Mouse (Mus musculus) liver, embryonic 18 days (tissue): ENCODE data around the gene Rhox4b. TPM values are rescaled to one million over a fixed set of nuclear protein-coding genes. Genes with fewer than 3 reads are reported as not detected.

Experiments
- polyA plus RNA-seq: library from polyadenylated mRNA; depleted of rRNA; stranded (reverse); fragments of >200 nt; gene quantifications from 2 replicates; pipeline ENCODE4 v1.2.3, GENCODE M21; 2012; rRNA removed

The Rhox4b gene
- polyA plus RNA-seq = not detected in 2 replicates

DNA sequence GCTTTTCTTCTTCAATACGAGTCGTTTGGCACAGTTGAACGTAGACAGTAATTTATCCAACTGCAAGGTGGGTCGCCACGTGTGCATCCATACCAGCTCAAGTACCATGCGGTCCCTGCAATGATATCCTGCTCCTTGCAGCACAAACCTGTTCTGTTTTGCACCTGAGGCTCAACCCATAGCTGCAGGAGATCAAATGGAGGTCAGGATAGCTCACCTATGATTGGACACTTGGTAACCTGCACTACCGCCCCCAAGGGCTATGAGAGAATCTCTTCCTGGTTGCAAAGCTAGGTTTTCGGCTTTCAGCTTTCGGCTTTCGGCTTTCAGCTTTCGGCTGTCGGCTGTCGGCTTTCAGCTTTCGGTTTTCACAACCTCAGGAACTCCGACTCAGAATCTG lies at the start of gene Rhox4b:
TSS of gene Rhox4b (plus strand) at position 301 of the 400 bp plus-strand sequence.

DNA sequence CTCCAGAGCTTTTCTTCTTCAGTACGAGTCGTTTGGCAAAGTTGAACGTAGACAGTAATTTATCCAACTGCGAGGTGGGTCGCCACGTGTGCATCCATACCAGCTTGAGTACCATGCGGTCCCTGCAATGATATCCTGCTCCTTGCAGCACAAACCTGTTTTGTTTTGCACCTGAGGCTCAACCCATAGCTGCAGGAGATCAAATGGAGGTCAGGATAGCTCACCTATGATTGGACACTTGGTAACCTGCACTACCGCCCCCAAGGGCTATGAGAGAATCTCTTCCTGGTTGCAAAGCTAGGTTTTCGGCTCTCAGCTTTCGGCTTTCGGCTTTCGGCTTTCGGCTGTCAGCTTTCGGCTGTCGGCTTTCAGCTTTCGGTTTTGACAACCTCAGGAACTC lies 41.7 kb upstream of the Rhox4b start, which contains the start of gene Rhox4a2:
TSS of gene Rhox4a2 (plus strand) at position 301 of the 400 bp plus-strand sequence.

DNA sequence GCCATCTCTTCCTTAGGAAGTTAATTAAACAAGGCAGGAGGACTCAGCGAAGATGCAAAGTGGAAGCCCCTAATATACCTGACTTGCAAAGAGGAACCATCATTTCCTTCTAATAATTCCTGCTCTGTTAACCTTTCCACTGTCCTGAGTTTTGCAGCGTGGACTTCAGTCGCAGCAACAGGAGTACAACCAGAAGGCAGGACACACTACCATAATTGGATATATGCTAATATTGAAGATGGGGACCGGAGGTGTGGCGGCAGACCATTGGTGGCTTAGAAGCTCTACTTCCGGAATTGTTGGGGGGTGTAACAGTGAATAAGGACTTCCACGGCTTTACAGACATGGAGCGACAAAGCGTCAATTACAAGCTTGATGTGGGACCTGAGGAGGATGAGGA lies 20.5 kb upstream of the Rhox4b start, which contains the start of gene Rhox2b:
TSS of gene Rhox2b (plus strand) at position 301 of the 400 bp plus-strand sequence.

DNA sequence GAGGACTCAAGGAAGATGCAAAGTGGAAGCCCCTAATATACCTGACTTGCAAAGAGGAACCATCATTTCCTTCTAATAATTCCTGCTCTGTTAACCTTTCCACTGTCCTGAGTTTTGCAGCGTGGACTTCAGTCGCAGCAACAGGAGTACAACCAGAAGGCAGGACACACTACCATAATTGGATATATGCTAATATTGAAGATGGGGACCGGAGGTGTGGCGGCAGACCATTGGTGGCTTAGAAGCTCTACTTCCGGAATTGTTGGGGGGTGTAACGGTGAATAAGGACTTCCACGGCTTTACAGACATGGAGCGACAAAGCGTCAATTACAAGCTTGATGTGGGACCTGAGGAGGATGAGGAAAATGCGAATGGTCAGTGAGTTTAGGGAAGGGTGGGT lies 21.1 kb downstream of the Rhox4b start, which contains the start of gene Rhox2c:
TSS of gene Rhox2c (plus strand) at position 301 of the 400 bp plus-strand sequence.

DNA sequence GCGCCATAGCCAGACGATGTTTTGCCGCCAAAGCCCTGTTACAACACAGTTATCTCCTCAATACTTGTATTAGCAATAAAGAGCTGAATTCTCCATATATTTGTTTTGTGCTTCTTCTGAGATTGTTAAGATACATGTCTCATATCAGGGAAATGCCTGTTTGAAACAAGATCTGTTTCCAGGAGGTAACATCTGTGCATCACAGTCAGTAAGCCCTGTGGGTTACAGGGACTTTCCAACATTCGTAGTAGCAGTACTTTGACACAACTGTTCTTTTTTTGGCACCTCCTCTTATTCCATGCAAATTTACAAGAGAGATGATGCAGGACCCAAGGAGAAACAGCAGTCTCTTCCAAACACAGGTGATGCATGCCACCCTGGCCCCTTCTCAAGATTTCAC lies 26.0 kb downstream of the Rhox4b start, which contains the start of gene Rhox3c:
TSS of gene Rhox3c (plus strand) at position 301 of the 400 bp plus-strand sequence.

DNA sequence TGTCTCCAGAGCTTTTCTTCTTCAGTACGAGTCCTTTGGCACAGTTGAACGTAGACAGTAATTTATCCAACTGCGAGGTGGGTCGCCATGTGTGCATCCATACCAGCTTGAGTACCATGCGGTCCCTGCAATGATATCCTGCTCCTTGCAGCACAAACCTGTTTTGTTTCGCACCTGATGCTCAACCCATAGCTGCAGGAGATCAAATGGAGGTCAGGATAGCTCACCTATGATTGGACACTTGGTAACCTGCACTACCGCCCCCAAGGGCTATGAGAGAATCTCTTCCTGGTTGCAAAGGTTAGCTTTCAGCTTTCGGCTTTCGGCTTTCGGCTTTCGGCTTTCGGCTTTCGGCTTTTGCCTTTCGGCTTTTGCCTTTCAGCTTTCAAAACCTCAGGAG lies 47.7 kb downstream of the Rhox4b start, which contains the start of gene Rhox4c:
TSS of gene Rhox4c (plus strand) at position 301 of the 400 bp plus-strand sequence.

Other genes with a start within 250 kb of the Rhox4b start
- gene Ndufa1, start 241.3 kb upstream of the Rhox4b start, polyA plus RNA-seq = 243 and 254 TPM in 2 replicates
- gene Rnf113a1, start 241.2 kb upstream of the Rhox4b start, polyA plus RNA-seq = 1.6 and 1.9 TPM in 2 replicates
- gene Gm9, start 221.5 kb upstream of the Rhox4b start, polyA plus RNA-seq = not detected in 2 replicates
- not detected in 2 replicates for gene Rhox1, start 210.2 kb upstream of the Rhox4b start, polyA plus RNA-seq
- not detected in 2 replicates for gene Rhox2a, start 187.5 kb upstream of the Rhox4b start, polyA plus RNA-seq
- not detected in 2 replicates for gene Rhox3a, start 182.6 kb upstream of the Rhox4b start, polyA plus RNA-seq
- gene Rhox4a, start 167.2 kb upstream of the Rhox4b start, polyA plus RNA-seq = not detected in 2 replicates
- not detected in 2 replicates for gene Rhox3a2, start 52.5 kb upstream of the Rhox4b start, polyA plus RNA-seq
- gene Rhox4a2, start 41.6 kb upstream of the Rhox4b start, polyA plus RNA-seq = not detected in 2 replicates
- not detected in 2 replicates for gene Rhox2b, start 20.4 kb upstream of the Rhox4b start, polyA plus RNA-seq
- gene Rhox2c, start 21.2 kb downstream of the Rhox4b start, polyA plus RNA-seq = not detected in 2 replicates
- gene Rhox3c, start 26.1 kb downstream of the Rhox4b start, polyA plus RNA-seq = not detected in 2 replicates
- not detected in 2 replicates for gene Rhox4c, start 47.8 kb downstream of the Rhox4b start, polyA plus RNA-seq
- gene Rhox2d, start 60.9 kb downstream of the Rhox4b start, polyA plus RNA-seq = not detected in 2 replicates
- gene Rhox4d, start 81.9 kb downstream of the Rhox4b start, polyA plus RNA-seq = not detected in 2 replicates
- gene Rhox2e, start 98.0 kb downstream of the Rhox4b start, polyA plus RNA-seq = not detected in 2 replicates
- not detected in 2 replicates for gene Rhox3e, start 109.5 kb downstream of the Rhox4b start, polyA plus RNA-seq
- gene Rhox4e, start 124.9 kb downstream of the Rhox4b start, polyA plus RNA-seq = not detected in 2 replicates
- gene Rhox2f, start 138.9 kb downstream of the Rhox4b start, polyA plus RNA-seq = not detected in 2 replicates
- not detected in 2 replicates for gene Rhox3f, start 148.5 kb downstream of the Rhox4b start, polyA plus RNA-seq
- not detected in 2 replicates for gene Rhox4f, start 175.2 kb downstream of the Rhox4b start, polyA plus RNA-seq
- gene Rhox3g, start 196.1 kb downstream of the Rhox4b start, polyA plus RNA-seq = not detected in 2 replicates
- gene Rhox2g, start 211.0 kb downstream of the Rhox4b start, polyA plus RNA-seq = not detected in 2 replicates
- gene Rhox4g, start 218.8 kb downstream of the Rhox4b start, polyA plus RNA-seq = not detected in 2 replicates
- gene Rhox3h, start 236.3 kb downstream of the Rhox4b start, polyA plus RNA-seq = not detected in 2 replicates
- not detected in 2 replicates for gene Rhox2h, start 240.8 kb downstream of the Rhox4b start, polyA plus RNA-seq